Mouse (Mus musculus) CH12.LX (cell line): ENCODE measurements at regions not wholly inside any gene's neighbourhood (a gene's known extent, or its start where the extent isn't known, plus 50 kb on each side); places are given as distances from the start of the nearest gene placed in this dataset.

Experiments used
- DNase-seq: peaks from one replicate; pipeline ENCODE4 v3.0.0-alpha.2; 2013; ENCODE audit errors: extremely low read depth
- H3K27ac ChIP-seq: 2 replicates; pipeline ENCODE4 v1.5.1; 2012; ENCODE audit warnings: low read depth, mild to moderate bottlenecking, control low read depth, moderate library complexity; ENCODE audit not compliant: insufficient read depth
- H3K27me3 ChIP-seq: replicated peaks from 2 replicates; pipeline ENCODE3; 2012; ENCODE audit warnings: inconsistent platforms
- H3K36me3 ChIP-seq, 2 experiments: replicated peaks in 1 of 2; 2 replicates each; pipeline versions ENCODE3 to v1.6.1; 2012; ENCODE audit warnings: inconsistent platforms in 1 of 2, low read length in 1 of 2, mild to moderate bottlenecking in 1 of 2, mixed read lengths in 1 of 2, moderate library complexity in 1 of 2; ENCODE audit not compliant: control insufficient read depth in 1 of 2, insufficient read depth in 1 of 2
- H3K4me1 ChIP-seq, 2 experiments: 2 replicates each; pipeline ENCODE4 v1.6.1; 2012; ENCODE audit warnings: inconsistent platforms in 1 of 2, moderate library complexity in 1 of 2; ENCODE audit not compliant: insufficient read depth in 2 of 2, control insufficient read depth in 1 of 2
- H3K4me2 ChIP-seq: 2 replicates; pipeline ENCODE4 v1.6.1; 2012; ENCODE audit warnings: low read depth, mild to moderate bottlenecking, control low read depth; ENCODE audit not compliant: poor library complexity, insufficient read depth, severe bottlenecking
- H3K4me3 ChIP-seq, 3 experiments: fragments of 150-350 bp in 1 of 3; sonication (generic) in 1 of 3; replicated peaks in 1 of 3; 2 replicates each; pipeline versions ENCODE3 to v1.5.1; 2011 to 2012; ENCODE audit warnings: low read depth in 2 of 3, low read length in 2 of 3, mild to moderate bottlenecking in 2 of 3, moderate library complexity in 2 of 3, control low read depth in 1 of 3, improper control_type of control experiment in 1 of 3, inconsistent platforms in 1 of 3, mixed read lengths in 1 of 3; ENCODE audit not compliant: poor library complexity in 1 of 3
- H3K79me2 ChIP-seq: replicated peaks from 2 replicates; pipeline ENCODE4 v1.6.1; 2012; ENCODE audit warnings: mild to moderate bottlenecking, moderate library complexity; ENCODE audit not compliant: control insufficient read depth, poor library complexity, insufficient read depth, severe bottlenecking; ENCODE audit errors: extremely low read depth
- H3K9ac ChIP-seq: 2 replicates; pipeline ENCODE4 v1.6.1; 2012; ENCODE audit warnings: low read depth, mild to moderate bottlenecking, control low read depth, moderate library complexity; ENCODE audit not compliant: insufficient read depth
- H3K9me3 ChIP-seq: replicated peaks from 2 replicates; pipeline ENCODE3; 2012; ENCODE audit warnings: low read length, inconsistent platforms, mixed read lengths
- BHLHE40 ChIP-seq: IDR thresholded peaks from 2 replicates; pipeline ENCODE4 v1.6.1; 2011; ENCODE audit warnings: mild to moderate bottlenecking, low read depth, low read length, improper control_type of control experiment
- E2F4 ChIP-seq: IDR thresholded peaks from 2 replicates; pipeline ENCODE4 v1.6.1; 2011; ENCODE audit warnings: low read depth, low read length, improper control_type of control experiment; ENCODE audit not compliant: insufficient replicate concordance
- ETS1 ChIP-seq: conservative IDR thresholded peaks from 2 replicates; pipeline ENCODE4 v1.6.1; 2012; ENCODE audit warnings: low read depth, mild to moderate bottlenecking, inconsistent platforms, low read length, improper control_type of control experiment, moderate library complexity
- GABPA ChIP-seq: IDR thresholded peaks from 2 replicates; pipeline ENCODE4 v1.6.1; 2012; ENCODE audit warnings: low read depth, low read length, improper control_type of control experiment, inconsistent platforms; ENCODE audit not compliant: insufficient replicate concordance
- IRF4 ChIP-seq: IDR thresholded peaks from 2 replicates; pipeline ENCODE4 v1.6.1; 2014; ENCODE audit warnings: low read depth, mild to moderate bottlenecking, inconsistent platforms, low read length, improper control_type of control experiment
- JUN ChIP-seq: IDR thresholded peaks from 2 replicates; pipeline ENCODE4 v1.6.1; 2011; ENCODE audit warnings: low read depth, mild to moderate bottlenecking, low read length, improper control_type of control experiment, moderate library complexity; ENCODE audit not compliant: insufficient read depth
- JUND ChIP-seq: conservative IDR thresholded peaks from 2 replicates; pipeline ENCODE4 v1.6.1; 2011; ENCODE audit warnings: low read depth, low read length, improper control_type of control experiment
- KAT2A ChIP-seq: IDR thresholded peaks from 2 replicates; pipeline ENCODE4 v1.6.1; 2012; ENCODE audit warnings: low read length, improper control_type of control experiment, inconsistent platforms; ENCODE audit not compliant: insufficient replicate concordance
- MAZ ChIP-seq: IDR thresholded peaks from 2 replicates; pipeline ENCODE4 v1.6.1; 2012; ENCODE audit warnings: low read depth, mild to moderate bottlenecking, inconsistent platforms, low read length, improper control_type of control experiment, moderate library complexity
- MYC ChIP-seq: IDR thresholded peaks from 2 replicates; pipeline ENCODE4 v1.6.1; 2011; ENCODE audit warnings: low read depth, mild to moderate bottlenecking, improper control_type of control experiment, low read length
- NELFE ChIP-seq: IDR thresholded peaks from 2 replicates; pipeline ENCODE4 v1.6.1; 2011; ENCODE audit warnings: low read depth, low read length, improper control_type of control experiment
- NRF1 ChIP-seq: IDR thresholded peaks from 2 replicates; pipeline ENCODE4 v1.6.1; 2014; ENCODE audit warnings: low read depth, mild to moderate bottlenecking, inconsistent platforms, low read length, improper control_type of control experiment, moderate library complexity
- POLR2A ChIP-seq: IDR thresholded peaks from 2 replicates; pipeline ENCODE4 v1.6.1; 2011; ENCODE audit warnings: low read depth, mild to moderate bottlenecking, improper control_type of control experiment, low read length
- RAD21 ChIP-seq: IDR thresholded peaks from 2 replicates; pipeline ENCODE4 v1.6.1; 2011; ENCODE audit warnings: low read depth, mild to moderate bottlenecking, low read length, improper control_type of control experiment, moderate library complexity
- SIN3A ChIP-seq: IDR thresholded peaks from 2 replicates; pipeline ENCODE4 v1.6.1; 2012; ENCODE audit warnings: low read length, improper control_type of control experiment, inconsistent platforms
- SMC3 ChIP-seq: IDR thresholded peaks from 2 replicates; pipeline ENCODE4 v1.6.1; 2011; ENCODE audit warnings: low read depth, low read length, improper control_type of control experiment
- TBP ChIP-seq: conservative IDR thresholded peaks from 2 replicates; pipeline ENCODE4 v1.6.1; 2011; ENCODE audit warnings: low read depth, low read length, improper control_type of control experiment
- USF1 ChIP-seq: IDR thresholded peaks from 2 replicates; pipeline ENCODE4 v1.6.1; 2014; ENCODE audit warnings: low read depth, mild to moderate bottlenecking, inconsistent platforms, low read length, improper control_type of control experiment
- ZKSCAN1 ChIP-seq: IDR thresholded peaks from 2 replicates; pipeline ENCODE4 v1.6.1; 2012; ENCODE audit warnings: low read depth, inconsistent platforms, low read length, improper control_type of control experiment, borderline replicate concordance
- ZMIZ1 ChIP-seq: IDR thresholded peaks from 2 replicates; pipeline ENCODE4 v1.6.1; 2012; ENCODE audit warnings: low read depth, mild to moderate bottlenecking, inconsistent platforms, low read length, improper control_type of control experiment
- ZNF384 ChIP-seq: IDR thresholded peaks from 2 replicates; pipeline ENCODE4 v1.6.1; 2012; ENCODE audit warnings: low read depth, low read length, improper control_type of control experiment, inconsistent platforms
- dilution Hi-C: fragments of 300-500 bp; cut with MboI; formaldehyde crosslinking; loops from 2 replicates; pipeline ENCODE4 v1.14.3; 2020; ENCODE audit warnings: low sequenced_read_pairs; ENCODE audit not compliant: extremely low pct_unique_long_range_greater_than_20kb, extremely low pct_ligation_motif_present
- in situ Hi-C: fragments of 300-500 bp; cut with MboI; formaldehyde crosslinking; loops from 3 replicates; pipeline ENCODE4 v1.14.3; 2019; ENCODE audit warnings: low sequenced_read_pairs, low pct_ligation_motif_present, low pct_unique_long_range_greater_than_20kb, mixed read lengths

DNA sequence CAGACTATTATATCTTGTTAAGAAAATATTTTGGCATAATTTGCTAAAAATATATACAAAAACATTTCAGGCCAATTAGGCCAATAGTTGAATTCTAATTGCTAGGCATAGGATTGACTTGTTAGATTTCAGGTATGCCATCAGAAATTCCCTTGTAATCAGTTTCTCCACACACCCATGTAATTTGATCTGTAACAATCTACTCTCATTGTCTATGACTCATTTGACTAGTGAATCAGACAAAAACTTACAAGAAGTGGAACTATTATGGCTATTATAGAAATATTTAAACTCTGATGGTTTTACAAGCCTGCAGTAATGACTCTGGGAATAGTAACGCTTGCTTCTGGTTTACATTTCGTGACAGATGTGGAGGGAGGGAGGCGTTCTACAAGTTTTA, 338.9 kb upstream of the Ptbp2 start:
- Histone ChIP-seq H3K4me1 (no peaks in the 10 kb centered on the region), H3K9me3 (peaks cover 33% of the 10 kb centered on the region), H3K27me3 (no peaks in the 10 kb centered on the region), H3K9ac (no peak overlapping the region), H3K36me3 (no peaks in the 10 kb centered on the region), H3K79me2 (no peaks in the 10 kb centered on the region), H3K4me3 (no peak overlapping the region), H3K4me2 (no peak overlapping the region), H3K27ac (no peak overlapping the region)
- DNase-seq, result no peak
- in situ Hi-C loops, result no loop called here
- dilution Hi-C loops, result no loop called here
- TF ChIP-seq NELFE (no peak), JUN (no peak), ZKSCAN1 (no peak), MYC (no peak), GABPA (no peak), ZNF384 (no peak), ETS1 (no peak), NRF1 (no peak)

DNA sequence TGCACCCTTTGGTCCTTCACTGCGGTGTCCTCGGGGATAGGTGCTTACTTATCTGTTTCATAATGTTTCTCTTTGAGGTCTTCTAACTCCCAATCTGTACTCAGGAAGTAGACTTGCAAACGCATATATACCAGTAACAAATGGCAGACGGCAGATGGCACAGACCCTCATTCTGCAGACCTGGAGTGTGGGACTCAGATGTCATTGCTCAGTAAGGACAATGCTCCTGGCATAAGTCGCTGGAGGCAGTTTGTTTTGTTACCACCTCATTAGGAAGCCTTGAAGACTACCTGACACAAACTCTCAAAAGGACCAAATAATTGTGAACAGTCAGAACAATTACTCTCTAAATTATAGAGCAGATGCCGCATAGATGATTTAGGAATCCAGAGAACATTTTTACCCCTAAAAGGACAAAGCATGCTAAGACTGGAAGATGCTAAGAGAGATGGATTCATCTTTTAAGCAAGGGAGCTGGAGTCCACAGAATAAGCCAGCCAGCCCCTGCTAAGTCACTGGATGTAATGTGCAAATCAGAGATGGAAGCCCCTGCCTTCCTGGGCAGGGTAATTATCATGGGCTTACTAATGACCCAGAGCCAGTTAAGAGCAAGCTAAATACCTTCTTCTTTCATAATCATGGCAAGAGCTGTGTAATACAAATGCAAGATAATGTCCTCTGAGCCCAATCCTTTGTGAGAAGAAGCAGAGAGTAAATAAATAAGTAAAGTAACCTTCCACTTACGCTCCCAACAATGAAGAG, 299.1 kb upstream of the Ptbp2 start:
- TF ChIP-seq MAZ, result no peak
- TF ChIP-seq, all 38 proteins: peak for 0
- Histone ChIP-seq H3K27ac (no peak overlapping the region), H3K9me3 (peaks cover 54% of the 10 kb centered on the region), H3K9ac (no peak overlapping the region), H3K79me2 (no peaks in the 10 kb centered on the region), H3K4me3 (no peak overlapping the region), H3K4me2 (no peak overlapping the region), H3K36me3 (no peaks in the 10 kb centered on the region), H3K27me3 (no peaks in the 10 kb centered on the region), H3K4me1 (no peaks in the 10 kb centered on the region)
- DNase-seq, result no peak
- dilution Hi-C loops (no loop called here), in situ Hi-C loops (no loop called here)

DNA sequence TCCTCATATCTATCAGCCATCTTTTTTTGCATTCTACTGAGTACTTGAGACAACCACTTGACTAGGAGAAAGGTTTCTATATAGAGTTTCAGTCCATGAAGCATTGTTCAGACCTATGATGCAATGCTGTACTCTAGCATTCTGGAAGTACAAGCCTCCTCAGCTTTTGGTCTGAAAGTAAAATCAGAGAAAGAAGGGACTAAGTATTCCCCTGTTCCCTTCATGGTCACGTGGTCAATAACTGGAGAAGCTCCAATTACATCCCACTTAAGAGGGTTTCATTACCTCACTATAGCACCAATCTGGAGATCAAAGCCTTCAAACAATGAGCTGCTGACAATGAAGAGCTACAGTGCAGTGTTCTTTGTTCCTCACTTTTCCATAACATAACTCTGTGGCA, 289.3 kb upstream of the Ptbp2 start:
- TF ChIP-seq BHLHE40, result no peak
- TF ChIP-seq KAT2A, result no peak
- no peak for TF ChIP-seq MYC
- TF ChIP-seq IRF4, result no peak
- no peak for TF ChIP-seq USF1
- TF ChIP-seq POLR2A, result no peak
- no peak for TF ChIP-seq E2F4
- TF ChIP-seq RAD21, result no peak
- no peak for TF ChIP-seq MAZ
- TF ChIP-seq JUND, result no peak
- no peak for TF ChIP-seq ZNF384
- no peak for TF ChIP-seq SMC3
- TF ChIP-seq SIN3A, result no peak
- TF ChIP-seq TBP, result no peak
- no peak for TF ChIP-seq ZMIZ1
- Histone ChIP-seq H3K9ac (no peak overlapping the region), H3K36me3 (no peaks in the 10 kb centered on the region), H3K4me1 (no peaks in the 10 kb centered on the region), H3K4me3 (no peak overlapping the region), H3K4me2 (no peak overlapping the region), H3K27me3 (no peaks in the 10 kb centered on the region), H3K79me2 (no peaks in the 10 kb centered on the region), H3K27ac (no peak overlapping the region), H3K9me3 (peaks cover 20% of the 10 kb centered on the region)
- dilution Hi-C loops, result no loop called here
- no peak for DNase-seq
- in situ Hi-C loops, result no loop called here
